Mouse (Mus musculus): ENCODE data around the gene 4930430A15Rik. TPM values are rescaled to one million over a fixed set of nuclear protein-coding genes. Genes with fewer than 3 reads are reported as not detected.

4930430A15Rik gene
- total and polyA plus RNA-seq, 3 experiments: 0.05 TPM; not detected in 2

GRCm38 (mm10) chr2:111135739-111136138 is 93.7 kb downstream of the 4930430A15Rik start:
- Histone ChIP-seq H3K4me1 (ENCODE audit: insufficient read depth, low read depth, low read length) (no peaks in the 10 kb centered on the region), H3K27me3 (ENCODE audit: insufficient read depth, low read length) (no peaks in the 10 kb centered on the region), H3K9me3 (replicated peaks) (no peaks in the 10 kb centered on the region), H3K36me3 (replicated peaks) (no peaks in the 10 kb centered on the region), H3K4me3 (ENCODE audit: low read depth, low read length) (no peak overlapping the region)
- no peak for TF ChIP-seq GATA1 (IDR thresholded peaks at IDR 0.05; ENCODE audit: borderline replicate concordance, low read length)
- no peak for TF ChIP-seq POLR2AphosphoS5 (IDR thresholded peaks at IDR 0.05; ENCODE audit: insufficient replicate concordance, low read depth, low read length)
- ATAC-seq (ENCODE audit: extremely low read depth, insufficient number of reproducible peaks, low FRiP score, poor library complexity, severe bottlenecking): no peak
- DNase-seq (ENCODE audit: low spot score): no peak

Other genes with a start within 250 kb of the 4930430A15Rik start
- gene Gm13941, start 123.6 kb downstream of the 4930430A15Rik start, total RNA-seq (2014; fragmentation: Nextera tagmentation): not detected in 2 replicates
- not detected in 2 replicates for gene Gm13941, start 123.6 kb downstream of the 4930430A15Rik start, total RNA-seq (2017)
- not detected in 2 replicates for gene Gm13941, start 123.6 kb downstream of the 4930430A15Rik start, polyA plus RNA-seq (2012)
- not detected in 2 replicates for gene Gm15130, start 76.7 kb downstream of the 4930430A15Rik start, total RNA-seq (2014; fragmentation: Nextera tagmentation)
- not detected in 2 replicates for gene Gm15130, start 76.7 kb downstream of the 4930430A15Rik start, total RNA-seq (2017)
- not detected in 2 replicates for gene Gm15130, start 76.7 kb downstream of the 4930430A15Rik start, polyA plus RNA-seq (2012)
- gene Olfr1275, start 5.7 kb upstream of the 4930430A15Rik start, total RNA-seq (2014; fragmentation: Nextera tagmentation): not detected in 2 replicates
- gene Olfr1275, start 5.7 kb upstream of the 4930430A15Rik start, total RNA-seq (2017): 0.11 and 0.23 TPM in 2 replicates
- gene Olfr1275, start 5.7 kb upstream of the 4930430A15Rik start, polyA plus RNA-seq (2012): not detected in 2 replicates
- not detected in 2 replicates for gene Olfr1276, start 24.9 kb upstream of the 4930430A15Rik start, total RNA-seq (2014; fragmentation: Nextera tagmentation)
- under 0.01 and 0.11 TPM in 2 replicates for gene Olfr1276, start 24.9 kb upstream of the 4930430A15Rik start, total RNA-seq (2017)
- gene Olfr1276, start 24.9 kb upstream of the 4930430A15Rik start, polyA plus RNA-seq (2012): not detected in 2 replicates
- gene Olfr1277, start 44.5 kb upstream of the 4930430A15Rik start, total RNA-seq (2014; fragmentation: Nextera tagmentation): not detected in 2 replicates
- gene Olfr1277, start 44.5 kb upstream of the 4930430A15Rik start, total RNA-seq (2017): under 0.01 and 0.16 TPM in 2 replicates
- not detected in 2 replicates for gene Olfr1277, start 44.5 kb upstream of the 4930430A15Rik start, polyA plus RNA-seq (2012)
- gene Olfr1278, start 60.5 kb upstream of the 4930430A15Rik start, total RNA-seq (2014; fragmentation: Nextera tagmentation): not detected in 2 replicates
- gene Olfr1278, start 60.5 kb upstream of the 4930430A15Rik start, total RNA-seq (2017): under 0.01 and 0.22 TPM in 2 replicates
- not detected in 2 replicates for gene Olfr1278, start 60.5 kb upstream of the 4930430A15Rik start, polyA plus RNA-seq (2012)
- gene Olfr1279, start 71.0 kb upstream of the 4930430A15Rik start, total RNA-seq (2014; fragmentation: Nextera tagmentation): not detected in 2 replicates
- 0.16 TPM in 1 of 2 replicates, not detected in the other for gene Olfr1279, start 71.0 kb upstream of the 4930430A15Rik start, total RNA-seq (2017)
- gene Olfr1279, start 71.0 kb upstream of the 4930430A15Rik start, polyA plus RNA-seq (2012): not detected in 2 replicates
- gene Olfr1280, start 84.4 kb upstream of the 4930430A15Rik start, total RNA-seq (2014; fragmentation: Nextera tagmentation): not detected in 2 replicates
- 0.12 and 0.22 TPM in 2 replicates for gene Olfr1280, start 84.4 kb upstream of the 4930430A15Rik start, total RNA-seq (2017)
- not detected in 2 replicates for gene Olfr1280, start 84.4 kb upstream of the 4930430A15Rik start, polyA plus RNA-seq (2012)
- not detected in 2 replicates for gene Olfr1281, start 96.9 kb upstream of the 4930430A15Rik start, total RNA-seq (2014; fragmentation: Nextera tagmentation)
- gene Olfr1281, start 96.9 kb upstream of the 4930430A15Rik start, total RNA-seq (2017): 0.05 and 0.23 TPM in 2 replicates
- gene Olfr1281, start 96.9 kb upstream of the 4930430A15Rik start, polyA plus RNA-seq (2012): not detected in 2 replicates
- gene Olfr1282, start 106.5 kb upstream of the 4930430A15Rik start, total RNA-seq (2014; fragmentation: Nextera tagmentation): not detected in 2 replicates
- gene Olfr1282, start 106.5 kb upstream of the 4930430A15Rik start, total RNA-seq (2017): 0.12 TPM in 1 of 2 replicates, not detected in the other
- gene Olfr1282, start 106.5 kb upstream of the 4930430A15Rik start, polyA plus RNA-seq (2012): not detected in 2 replicates
- gene Olfr1283, start 137.2 kb upstream of the 4930430A15Rik start, total RNA-seq (2014; fragmentation: Nextera tagmentation): not detected in 2 replicates
- gene Olfr1283, start 137.2 kb upstream of the 4930430A15Rik start, total RNA-seq (2017): 0.11 and 0.17 TPM in 2 replicates
- not detected in 2 replicates for gene Olfr1283, start 137.2 kb upstream of the 4930430A15Rik start, polyA plus RNA-seq (2012)
- gene Olfr1284, start 145.9 kb upstream of the 4930430A15Rik start, total RNA-seq (2014; fragmentation: Nextera tagmentation): not detected in 2 replicates
- gene Olfr1284, start 145.9 kb upstream of the 4930430A15Rik start, total RNA-seq (2017): not detected in 2 replicates
- gene Olfr1284, start 145.9 kb upstream of the 4930430A15Rik start, polyA plus RNA-seq (2012): not detected in 2 replicates
- gene Olfr1286, start 193.5 kb upstream of the 4930430A15Rik start, total RNA-seq (2014; fragmentation: Nextera tagmentation): not detected in 2 replicates
- gene Olfr1286, start 193.5 kb upstream of the 4930430A15Rik start, total RNA-seq (2017): 0.22 and 0.70 TPM in 2 replicates
- gene Olfr1286, start 193.5 kb upstream of the 4930430A15Rik start, polyA plus RNA-seq (2012): not detected in 2 replicates
- gene Olfr1287, start 219.5 kb upstream of the 4930430A15Rik start, total RNA-seq (2014; fragmentation: Nextera tagmentation): not detected in 2 replicates
- 0.11 and 0.12 TPM in 2 replicates for gene Olfr1287, start 219.5 kb upstream of the 4930430A15Rik start, total RNA-seq (2017)
- gene Olfr1287, start 219.5 kb upstream of the 4930430A15Rik start, polyA plus RNA-seq (2012): not detected in 2 replicates
- not detected in 2 replicates for gene Olfr1288, start 244.5 kb upstream of the 4930430A15Rik start, total RNA-seq (2014; fragmentation: Nextera tagmentation)
- gene Olfr1288, start 244.5 kb upstream of the 4930430A15Rik start, total RNA-seq (2017): not detected in 2 replicates
- gene Olfr1288, start 244.5 kb upstream of the 4930430A15Rik start, polyA plus RNA-seq (2012): not detected in 2 replicates

All from G1E (cell line).